Mouse (Mus musculus) inflammation-experienced regulatory T-cells, adult 6 months (primary cell): ENCODE data around the gene Sbf1. TPM values are rescaled to one million over a fixed set of nuclear protein-coding genes. Genes with fewer than 3 reads are reported as not detected.
A peak's percentile ranks its signal among the peaks of the same experiment; 100 is the strongest.

Experiments
- ATAC-seq: one replicate; pipeline ENCODE4 v1.8.0; 2017
- polyA plus RNA-seq, 3 experiments: library from polyadenylated mRNA; unstranded; fragments of 100-300 nt; shearing (Covaris generic); gene quantifications; one replicate each; pipeline ENCODE4 v1.2.1; 2017

Sbf1 gene
- 100 to 1,000 TPM in 2 of 3 experiments, 10 to 100 TPM in 1; 63.2 to 112 (median 106) TPM for polyA plus RNA-seq

DNA sequence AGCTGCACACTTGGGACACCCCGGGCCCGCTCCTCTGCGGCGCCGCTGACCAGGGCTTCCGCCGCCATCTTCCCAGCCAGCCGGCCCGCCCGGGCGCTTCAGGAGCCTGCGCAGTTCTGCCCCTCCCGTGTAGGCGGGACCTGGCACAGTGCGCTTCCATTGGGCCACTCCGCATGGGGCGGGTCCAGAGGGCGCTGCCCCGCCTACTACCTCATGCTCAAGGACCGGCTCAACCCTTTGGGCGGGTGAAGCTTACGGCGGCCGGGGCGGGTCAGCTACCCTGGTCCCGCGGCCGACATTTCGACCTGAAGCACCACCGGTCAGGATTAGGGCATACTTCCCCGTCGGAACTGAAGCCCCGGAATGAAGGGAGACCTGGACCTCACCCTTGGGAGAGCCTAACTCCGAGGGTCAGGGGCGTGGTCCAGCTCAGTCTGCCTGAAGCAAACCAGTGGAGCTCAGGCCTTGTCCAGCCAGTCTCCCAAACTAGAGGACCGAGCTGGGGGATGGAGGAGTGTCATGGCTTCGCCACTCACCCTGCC, at the start of gene Sbf1:
Gene Sbf1, minus strand, starts transcription at position 122 of the 542 bp plus-strand sequence.
- ATAC-seq, result peak; percentile 92

DNA sequence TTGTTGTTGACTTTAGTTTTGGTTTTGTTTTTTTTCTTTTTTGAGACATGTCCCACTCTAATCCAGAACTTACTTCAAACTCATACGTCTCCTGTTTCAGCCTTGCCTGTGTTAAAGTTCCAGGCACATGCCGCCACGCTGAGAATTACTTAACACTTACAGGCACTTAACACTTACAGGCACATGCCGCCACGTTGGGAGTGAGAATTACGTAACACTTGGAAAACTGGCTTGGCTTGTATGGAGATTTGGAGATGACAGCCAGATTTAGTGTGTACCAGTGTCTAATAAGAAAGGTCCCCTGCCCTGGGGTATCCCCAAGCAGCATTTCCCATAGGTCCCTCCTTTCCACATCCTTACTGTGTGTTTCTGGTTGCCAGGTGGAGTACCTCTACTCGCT, 47.9 kb upstream of the Sbf1 start:
- ATAC-seq, result no peak

DNA sequence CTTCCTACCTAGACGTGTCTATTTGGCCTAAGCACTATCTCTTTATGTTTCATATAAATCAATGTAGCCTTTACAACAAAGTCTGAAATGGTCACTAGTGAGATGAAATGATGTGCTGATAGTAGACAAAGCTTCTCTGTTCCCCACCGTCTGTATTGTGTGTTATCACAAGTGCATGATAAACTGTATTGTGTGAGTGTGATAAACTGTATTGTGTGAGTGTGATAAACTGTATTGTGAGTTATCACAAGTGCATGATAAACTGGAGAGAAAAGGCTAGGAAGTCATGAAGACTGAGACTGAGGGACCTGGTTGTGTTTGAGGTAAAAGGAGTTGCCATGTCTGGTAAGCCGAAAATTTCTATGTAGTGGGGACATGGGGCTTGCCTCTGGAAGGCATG, 43.7 kb upstream of the Sbf1 start:
- no peak for ATAC-seq

DNA sequence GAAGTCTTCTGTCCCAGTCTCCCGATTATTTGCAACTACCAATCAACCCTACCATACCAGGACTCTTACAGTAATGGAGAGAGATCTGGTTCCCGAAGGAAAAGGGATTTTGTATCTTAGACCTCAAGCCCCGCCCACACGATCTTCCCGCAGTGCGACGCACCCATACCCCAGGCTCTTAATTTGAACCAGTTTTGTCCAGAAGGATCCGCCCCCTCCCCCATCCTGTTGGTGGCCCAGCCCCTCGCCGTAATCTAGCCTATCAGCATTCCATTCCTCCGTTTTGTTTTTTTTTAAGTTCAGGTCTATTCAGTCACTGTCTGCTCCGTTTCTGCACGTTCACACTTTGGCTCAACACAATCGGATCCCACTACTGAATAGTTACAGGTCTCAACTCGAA, 41.3 kb upstream of the Sbf1 start:
- ATAC-seq, result no peak

DNA sequence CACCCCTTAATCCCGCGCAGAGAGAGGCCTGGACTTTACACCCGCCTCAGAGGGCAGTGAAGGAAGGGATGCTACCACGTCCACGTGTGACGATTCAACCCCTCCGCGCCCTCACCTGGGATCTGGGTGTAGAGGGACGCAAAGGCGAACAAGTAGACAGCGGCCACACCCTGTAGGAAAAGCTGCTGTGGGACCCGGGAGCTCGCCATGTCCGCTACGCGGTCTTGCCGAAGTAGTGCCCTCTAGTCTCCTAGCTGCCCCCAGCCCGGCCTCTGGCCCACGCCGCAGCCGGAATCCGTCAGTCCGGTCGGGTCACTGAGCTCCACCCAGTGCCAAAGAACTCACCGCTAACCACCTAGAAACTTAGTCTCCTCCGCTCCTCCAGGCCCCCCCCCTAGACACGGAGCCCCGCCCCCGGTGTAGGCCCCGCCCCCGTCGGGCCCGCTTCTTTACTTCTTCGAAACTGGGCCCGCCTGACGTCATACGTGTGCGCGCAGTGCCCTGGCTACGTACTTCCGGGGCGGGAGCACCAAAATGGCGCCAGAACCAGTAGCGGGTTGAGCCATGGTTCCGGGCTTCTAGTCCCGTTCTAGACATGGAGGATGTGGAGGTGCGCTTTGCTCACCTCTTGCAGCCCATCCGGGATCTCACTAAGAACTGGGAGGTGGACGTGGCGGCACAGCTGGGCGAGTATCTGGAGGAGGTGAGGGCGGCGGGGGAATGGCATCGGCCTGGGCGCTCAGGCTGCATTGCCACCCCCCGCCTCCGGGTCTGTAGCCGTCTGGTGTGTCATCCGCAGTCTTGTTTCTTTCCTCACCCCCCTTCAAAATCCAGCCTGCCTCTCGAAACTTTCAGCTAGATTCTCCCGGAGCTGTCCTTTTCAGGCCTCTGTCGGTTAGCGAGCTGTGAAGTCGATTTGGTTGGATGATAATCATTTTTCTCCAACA, 40.4 kb upstream of the Sbf1 start, which contains the start of the genes Lmf2 and Ncaph2:
Gene Lmf2, minus strand, starts transcription at position 419 of the 947 bp plus-strand sequence.
Gene Ncaph2, plus strand, starts transcription at position 479 of the 947 bp plus-strand sequence.
- ATAC-seq, result peak; percentile 92

DNA sequence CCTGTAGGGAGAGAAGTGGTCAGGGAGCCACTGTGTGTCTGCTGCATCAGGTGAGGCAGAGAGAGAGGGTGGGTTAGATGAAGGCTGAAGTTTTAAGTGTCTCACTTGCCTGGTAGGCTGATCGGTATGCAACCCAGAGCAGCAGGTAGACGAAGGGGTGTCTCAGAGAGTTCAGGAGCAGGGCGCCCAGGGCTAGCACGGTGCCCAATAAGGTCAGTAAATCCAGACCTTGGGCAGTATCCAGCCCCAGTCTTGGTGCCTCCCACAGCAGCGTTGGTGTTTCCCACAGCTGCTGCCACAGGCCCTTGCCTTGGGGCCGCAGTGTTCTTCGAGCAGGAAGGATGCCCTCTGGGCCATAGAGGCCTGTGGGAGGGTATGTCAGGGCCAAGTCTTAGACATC, 39.3 kb upstream of the Sbf1 start:
- ATAC-seq, result no peak

DNA sequence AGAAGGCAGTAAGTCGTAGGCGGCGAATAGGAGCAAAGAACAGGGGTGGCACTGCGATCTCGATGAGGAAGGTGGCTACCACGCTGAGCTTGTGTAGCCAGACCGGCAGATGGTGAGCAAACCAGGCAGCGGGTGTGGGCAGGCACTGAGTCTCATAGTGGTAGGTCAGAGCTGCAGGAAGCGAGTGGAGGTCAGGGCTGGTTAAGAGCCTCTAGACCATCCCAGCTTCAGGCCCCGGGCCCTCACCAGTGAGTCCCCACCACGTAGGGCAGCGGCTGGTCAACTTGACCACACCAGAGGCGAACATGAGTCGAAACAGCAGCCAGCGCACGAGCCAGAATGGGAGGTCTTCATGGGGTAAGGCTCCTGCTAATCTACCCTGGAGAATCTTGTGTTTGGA, 38.7 kb upstream of the Sbf1 start:
- ATAC-seq, result no peak

DNA sequence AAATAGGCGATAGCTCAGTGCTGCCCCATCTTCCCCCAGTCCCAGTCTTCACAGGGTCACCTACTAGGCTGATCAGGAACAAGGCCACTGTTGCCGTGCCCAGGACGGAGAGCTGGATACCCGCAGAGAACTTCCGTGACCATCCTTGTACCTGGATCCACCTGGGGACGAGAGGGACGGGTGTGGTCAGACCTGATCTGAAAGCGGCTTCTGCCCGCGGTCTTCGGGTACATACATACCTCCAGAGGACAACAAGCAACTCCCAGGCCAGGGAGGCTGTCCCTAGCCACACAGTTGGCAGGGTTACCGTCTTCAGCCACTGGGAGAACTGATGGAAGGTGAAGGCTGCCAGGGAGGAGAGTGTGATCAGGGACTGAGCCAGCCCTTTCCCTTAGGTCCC, 37.7 kb upstream of the Sbf1 start:
- no peak for ATAC-seq

DNA sequence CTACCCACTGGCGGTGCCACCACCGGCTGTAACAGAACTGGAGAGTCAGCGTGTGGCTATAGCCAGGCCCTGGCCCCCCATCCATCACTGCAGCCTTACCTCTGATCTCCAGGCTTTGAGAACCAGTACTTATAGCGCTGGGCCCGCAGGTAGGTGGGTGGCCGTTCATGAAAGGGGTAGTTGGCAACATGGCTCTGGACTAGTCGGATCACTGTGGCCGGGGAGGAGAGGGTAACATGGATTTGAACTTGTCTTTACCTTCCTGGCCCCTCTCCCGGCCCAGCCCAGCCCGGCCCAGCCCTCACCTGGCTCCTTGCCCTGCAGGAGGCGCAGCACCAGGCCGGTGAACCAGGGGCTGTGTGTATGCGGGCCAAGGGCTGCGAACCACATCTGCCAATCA, 36.9 kb upstream of the Sbf1 start:
- no peak for ATAC-seq

DNA sequence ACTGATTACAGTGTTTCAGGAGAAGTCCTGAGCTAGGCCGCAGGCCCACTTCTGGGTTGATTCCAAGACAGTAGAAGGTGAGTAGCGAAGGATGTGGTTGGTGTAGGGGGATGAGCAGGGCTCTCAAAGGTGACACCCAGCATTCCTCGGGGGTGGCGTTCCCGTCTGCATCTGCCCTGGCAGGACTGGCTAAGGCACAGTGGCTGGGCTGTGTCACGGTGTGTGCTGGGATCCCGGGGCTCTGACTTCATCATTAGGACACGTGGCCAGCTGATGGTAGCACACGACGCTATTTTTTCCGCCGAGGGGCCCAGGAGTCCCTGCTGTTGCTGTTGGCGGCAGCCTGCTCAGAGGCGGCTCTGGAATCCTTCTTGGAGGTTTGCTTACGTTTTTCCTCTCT, 36.2 kb upstream of the Sbf1 start:
- no peak for ATAC-seq

DNA sequence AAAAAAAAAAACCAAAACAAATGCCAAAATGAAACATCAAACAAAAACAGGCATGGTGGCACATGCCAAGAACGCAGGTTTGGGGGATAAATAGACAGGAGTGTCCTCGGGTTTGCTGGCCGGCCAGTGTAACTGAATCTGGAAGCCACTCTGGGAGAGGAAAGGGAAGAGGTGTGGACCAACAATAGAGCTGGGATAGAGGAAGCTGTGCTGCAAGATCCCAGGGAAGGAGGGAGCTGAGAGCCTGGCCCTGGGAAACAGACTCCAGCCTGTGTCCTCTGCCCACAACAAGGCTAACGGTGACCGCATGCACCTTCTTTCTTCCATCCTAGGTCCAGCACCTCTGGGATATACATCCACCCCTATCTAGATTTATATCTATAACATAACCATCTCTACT, 35.3 kb upstream of the Sbf1 start:
- no peak for ATAC-seq

DNA sequence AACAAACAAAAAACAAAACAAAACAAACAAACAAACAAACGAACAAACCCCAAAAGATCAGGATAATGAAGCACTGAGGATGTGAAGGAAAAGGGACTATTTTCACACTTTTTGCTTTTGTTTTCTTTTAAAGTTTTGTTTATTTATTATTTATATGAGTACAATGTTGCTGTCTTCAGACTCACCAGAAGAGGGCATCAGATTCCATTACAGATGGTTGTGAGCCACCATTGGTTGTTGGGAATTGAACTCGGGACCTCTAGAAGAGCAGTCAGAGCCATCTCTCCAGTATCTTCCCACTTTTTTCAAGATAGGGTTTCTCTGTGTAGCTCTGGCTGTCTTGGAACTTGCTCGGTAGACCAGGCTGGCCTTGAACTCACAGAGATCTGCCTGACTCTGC, 28.2 kb upstream of the Sbf1 start:
- ATAC-seq, result no peak

DNA sequence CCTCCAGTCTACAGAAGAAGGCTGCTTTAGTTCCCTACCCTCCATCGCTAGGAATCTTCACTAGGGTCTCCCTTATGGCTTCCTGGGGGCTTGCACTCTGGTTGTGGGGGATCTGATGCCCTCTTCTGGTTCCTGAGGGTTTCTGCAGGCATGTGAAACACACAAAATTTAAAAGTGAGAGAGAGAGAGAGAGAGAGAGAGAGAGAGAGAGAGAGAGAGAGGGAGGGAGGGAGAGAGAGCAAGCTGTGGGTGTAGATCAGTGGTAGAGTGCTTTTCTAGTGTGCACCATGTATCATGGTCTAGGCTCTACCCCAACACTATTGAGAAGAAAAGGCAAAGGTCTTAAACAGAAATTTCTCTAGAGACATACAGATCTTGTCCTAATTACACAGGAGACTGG, 26.6 kb upstream of the Sbf1 start:
- no peak for ATAC-seq

DNA sequence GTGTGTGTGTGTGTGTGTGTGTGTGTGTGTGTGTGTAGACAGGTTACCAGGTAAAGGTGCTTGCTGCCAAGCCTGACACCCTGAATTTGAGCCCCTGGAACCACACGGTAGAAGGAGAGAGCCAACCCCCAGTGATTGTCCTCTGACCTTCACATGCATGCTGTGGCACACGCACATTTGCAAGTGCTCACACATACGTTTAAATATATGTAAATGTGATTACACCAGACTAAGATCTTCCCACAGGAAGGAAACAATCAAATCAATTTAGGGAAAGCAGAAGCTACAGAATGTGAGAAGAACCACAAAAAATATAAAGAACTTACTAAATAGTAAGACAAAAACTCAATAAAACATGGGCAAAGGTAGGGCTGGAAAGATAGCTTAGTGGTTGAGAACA, 25.0 kb upstream of the Sbf1 start:
- ATAC-seq, result no peak

DNA sequence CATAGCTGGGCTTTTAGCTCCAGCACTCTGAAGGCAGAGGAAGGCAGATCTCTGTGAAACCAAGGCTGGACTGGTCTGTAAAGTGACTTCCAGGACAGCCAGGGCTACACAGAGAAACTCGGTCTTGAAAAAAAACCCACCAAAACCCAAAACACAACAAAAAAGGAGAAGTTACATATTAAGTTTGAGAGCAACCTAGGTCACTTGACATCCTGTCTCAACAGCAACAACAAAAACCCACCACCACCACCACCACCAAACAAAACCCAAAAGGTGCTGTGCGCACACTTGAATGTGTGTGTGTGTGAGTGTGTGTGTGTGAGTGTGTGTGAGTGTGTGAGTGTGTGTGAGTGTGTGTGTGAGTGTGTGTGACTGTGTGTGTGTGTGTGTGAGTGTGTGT, 24.6 kb upstream of the Sbf1 start:
- no peak for ATAC-seq

DNA sequence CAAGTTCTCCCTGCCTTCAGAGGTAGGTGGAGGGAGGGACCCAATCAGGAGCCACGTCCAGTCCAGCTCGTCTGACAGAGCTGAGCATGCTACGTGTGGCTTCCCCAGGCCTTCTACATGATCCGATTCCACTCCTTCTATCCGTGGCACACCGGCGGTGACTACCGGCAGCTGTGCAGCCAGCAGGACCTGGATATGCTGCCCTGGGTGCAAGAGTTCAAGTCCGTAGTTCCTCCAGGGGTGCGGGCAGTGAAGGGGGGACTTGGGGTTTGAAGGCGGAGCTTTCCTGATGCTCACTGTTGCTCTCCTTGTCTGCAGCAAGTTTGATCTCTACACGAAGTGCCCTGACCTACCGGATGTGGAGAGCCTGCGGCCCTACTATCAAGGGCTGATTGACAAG, 21.3 kb upstream of the Sbf1 start:
- ATAC-seq, result no peak

DNA sequence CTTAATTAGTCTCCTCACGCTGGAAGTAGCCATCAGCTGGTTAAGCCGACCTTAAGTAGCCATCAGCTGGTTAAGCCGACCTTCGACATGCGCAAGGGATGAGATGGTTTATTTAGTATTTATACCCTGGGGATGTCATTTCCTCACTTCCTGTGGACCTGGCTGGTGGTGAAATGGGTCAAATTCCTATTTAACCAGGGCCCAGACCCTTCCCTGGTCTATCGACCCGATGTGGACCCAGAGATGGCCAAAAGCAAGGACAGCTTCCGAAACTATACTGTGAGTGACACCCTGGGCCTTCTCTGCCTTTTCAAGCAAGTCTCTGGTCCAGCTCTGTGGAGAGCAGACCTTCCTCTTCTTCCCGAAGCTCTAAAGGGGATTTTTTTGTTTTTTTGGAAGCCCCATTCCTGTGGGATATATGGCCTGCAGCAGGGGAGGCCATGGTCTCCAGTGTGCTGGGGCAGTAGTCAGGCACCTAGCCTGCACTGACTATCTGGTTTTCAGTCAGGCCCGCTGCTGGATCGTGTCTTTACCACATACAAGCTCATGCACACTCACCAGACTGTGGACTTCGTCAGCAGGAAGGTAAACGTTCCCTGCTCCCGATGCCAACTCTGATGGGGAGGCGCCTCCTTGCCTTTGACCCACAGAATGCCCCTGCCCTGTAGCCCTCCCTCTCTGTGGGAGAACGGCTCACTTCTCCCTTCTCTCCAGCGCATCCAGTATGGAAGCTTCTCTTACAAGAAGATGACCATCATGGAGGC, 19.8 kb upstream of the Sbf1 start:
- no peak for ATAC-seq

DNA sequence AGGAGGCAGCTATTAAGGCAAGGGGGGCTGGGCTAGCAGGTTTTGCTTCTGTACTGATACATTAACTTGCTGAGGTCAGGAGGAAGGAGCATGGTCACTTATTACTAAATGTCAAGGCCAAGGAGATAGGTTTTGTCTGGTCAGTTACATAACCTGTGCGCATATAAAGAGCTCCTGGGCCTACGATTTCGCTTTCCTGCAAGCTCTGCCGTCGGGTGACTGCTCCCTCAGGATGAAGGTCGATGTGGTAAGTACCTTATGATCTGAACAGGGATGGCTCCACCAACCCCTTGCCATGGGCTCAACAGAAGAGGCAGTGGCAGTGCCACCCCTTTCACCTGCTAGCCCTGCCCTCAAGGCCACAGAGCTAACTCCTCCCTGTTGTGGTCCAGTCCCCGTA, 19.2 kb upstream of the Sbf1 start, which contains the start of gene Miox:
Gene Miox, plus strand, starts transcription at position 128 of the 400 bp plus-strand sequence.
- ATAC-seq, result no peak

DNA sequence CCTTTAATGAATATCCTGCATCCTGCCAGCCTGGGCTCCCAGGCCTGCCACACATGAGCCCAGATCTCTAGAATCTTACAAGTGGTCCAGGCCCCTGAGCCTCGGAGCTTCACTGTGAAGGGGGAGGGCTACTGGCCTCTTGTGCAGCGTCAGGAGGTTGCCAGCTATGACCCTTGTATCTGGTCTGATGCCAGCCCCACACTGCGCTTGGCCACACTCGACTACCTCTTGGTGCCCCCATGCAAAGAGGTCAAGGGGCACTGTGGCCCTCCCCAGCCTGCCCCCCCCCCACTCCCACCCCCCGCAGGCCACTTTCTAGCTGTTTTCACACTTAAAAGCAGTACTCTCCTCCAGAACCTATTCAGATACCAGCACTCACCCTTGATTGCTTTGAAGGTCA, 11.3 kb upstream of the Sbf1 start:
- no peak for ATAC-seq

DNA sequence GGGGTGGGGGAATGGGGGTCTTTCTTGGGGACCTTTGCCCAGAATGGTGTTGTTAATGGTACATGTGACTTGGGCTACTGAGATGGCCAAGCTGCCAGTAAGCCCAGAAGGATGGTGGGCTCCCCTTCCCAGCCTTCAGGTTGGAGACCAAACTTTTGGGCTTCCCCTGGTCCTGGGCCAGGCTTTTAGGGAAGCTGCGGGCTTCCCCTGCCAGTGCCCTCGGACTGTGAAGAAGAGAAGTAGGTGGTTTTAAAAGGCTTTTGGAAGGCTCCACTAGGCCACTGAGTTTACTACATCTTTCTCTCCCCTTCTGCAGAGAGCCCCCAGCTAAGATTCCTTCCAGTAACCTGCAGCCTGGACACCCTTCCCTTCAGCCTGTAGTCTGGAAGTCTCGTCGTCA, 8.5 kb upstream of the Sbf1 start:
- ATAC-seq, result no peak

DNA sequence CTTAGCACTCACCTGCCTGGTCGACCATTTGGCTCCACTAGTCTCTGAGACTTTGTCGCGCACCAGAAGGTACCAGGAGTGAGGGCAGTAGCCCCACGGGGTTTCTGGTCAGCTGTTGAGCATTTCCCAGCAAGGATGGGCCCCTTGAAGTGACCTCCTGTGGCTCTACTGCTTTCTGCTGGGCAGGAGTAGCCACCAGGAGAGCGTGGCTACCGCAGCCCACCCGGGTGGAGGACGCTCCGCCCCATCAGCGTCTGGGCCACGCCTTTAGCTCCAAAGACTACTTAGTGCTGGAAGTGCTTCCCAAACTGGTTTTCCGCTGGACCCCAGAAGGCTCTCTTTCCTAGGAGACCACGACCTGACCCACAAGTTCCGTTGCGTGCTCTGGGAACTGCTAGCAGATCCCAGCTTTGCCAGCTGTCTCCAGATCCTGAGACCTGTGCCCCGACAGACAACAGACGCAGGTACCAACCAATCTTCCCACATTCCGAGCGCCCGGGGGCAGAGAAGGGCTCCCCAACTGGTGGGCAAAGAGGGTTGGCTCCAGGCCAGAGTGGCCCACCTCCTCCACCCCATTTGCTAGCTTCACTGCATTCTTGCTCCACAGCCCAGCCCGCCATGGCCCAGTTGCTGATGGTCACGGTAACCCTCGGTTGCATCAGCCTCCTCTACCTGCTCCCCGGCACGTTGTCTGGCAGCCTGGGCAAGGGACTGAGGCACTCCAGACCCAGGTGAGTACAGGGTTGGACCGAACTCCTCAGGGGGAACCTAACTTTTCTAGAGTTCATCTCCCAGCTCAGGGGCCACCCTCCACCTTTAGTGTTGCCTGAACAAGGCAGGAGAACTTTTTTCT, 7.8 kb upstream of the Sbf1 start, which contains the start of gene Adm2:
Gene Adm2, plus strand, starts transcription at position 51 of the 853 bp plus-strand sequence.
- ATAC-seq, result no peak

DNA sequence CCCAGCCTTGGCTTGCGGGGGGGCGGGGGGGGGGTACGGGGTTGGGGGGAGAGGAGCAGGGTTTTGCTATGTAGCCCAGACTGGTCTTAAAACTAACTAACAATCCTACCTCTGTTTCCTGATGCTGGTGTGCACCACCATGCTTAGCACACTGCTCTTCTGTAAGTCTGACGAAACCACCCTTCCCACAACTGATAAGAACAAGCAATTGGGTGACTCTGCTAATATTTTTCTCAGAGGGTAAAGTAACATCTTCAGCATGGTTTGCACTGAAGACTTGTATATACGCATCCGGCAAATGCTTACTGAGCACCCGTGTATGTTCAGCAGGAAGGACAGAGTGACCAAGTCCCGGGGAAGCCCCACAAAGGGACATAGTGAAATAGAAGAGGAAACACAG, 6.2 kb upstream of the Sbf1 start:
- no peak for ATAC-seq
